Mouse (Mus musculus) heart, embryonic 12.5 days (tissue): ENCODE measurements around the gene Cse1l. TPM values are rescaled to one million over a fixed set of nuclear protein-coding genes. Genes with fewer than 3 reads are reported as not detected.
A peak's percentile ranks its signal among the peaks of the same experiment; 100 is the strongest.

Source experiments
- ATAC-seq: fragments of 200-750 bp; cut with Nextera tagmentation; 2 replicates; pipeline ENCODE4 v1.8.0; 2017; ENCODE audit warnings: moderate TSS enrichment, moderate library complexity; ENCODE audit not compliant: insufficient number of reproducible peaks, low FRiP score
- H3K27ac ChIP-seq: fragments of 300-500 bp; sonication (generic); 2 replicates; pipeline ENCODE4 v1.5.1; 2016; ENCODE audit warnings: mild to moderate bottlenecking, moderate library complexity; ENCODE audit not compliant: poor library complexity, severe bottlenecking
- H3K27me3 ChIP-seq: fragments of 300-500 bp; sonication (generic); replicated peaks from 2 replicates; pipeline ENCODE4 v1.6.1; 2016; ENCODE audit warnings: mild to moderate bottlenecking, moderate library complexity
- H3K36me3 ChIP-seq: fragments of 300-500 bp; sonication (generic); 2 replicates; pipeline ENCODE4 v1.6.1; 2016; ENCODE audit warnings: mild to moderate bottlenecking, moderate library complexity
- H3K4me1 ChIP-seq: fragments of 300-500 bp; sonication (generic); replicated peaks from 2 replicates; pipeline ENCODE4 v1.6.1; 2016; ENCODE audit warnings: mild to moderate bottlenecking
- H3K4me2 ChIP-seq: fragments of 300-500 bp; sonication (generic); 2 replicates; pipeline ENCODE4 v1.6.1; 2016; ENCODE audit warnings: mild to moderate bottlenecking, moderate library complexity
- H3K4me3 ChIP-seq: fragments of 300-500 bp; sonication (generic); 2 replicates; pipeline ENCODE4 v1.5.1; 2016; ENCODE audit warnings: mild to moderate bottlenecking
- H3K9ac ChIP-seq: fragments of 300-500 bp; sonication (generic); 2 replicates; pipeline ENCODE4 v1.6.1; 2016; ENCODE audit warnings: mild to moderate bottlenecking, moderate library complexity
- H3K9me3 ChIP-seq: fragments of 300-500 bp; sonication (generic); replicated peaks from 2 replicates; pipeline ENCODE4 v1.6.1; 2016; ENCODE audit warnings: mild to moderate bottlenecking, moderate library complexity
- WGBS: fragments of 180-500 bp; shearing (Covaris S2); methylation state at CpG from one replicate; pipeline ENCODE4 v1.1.7; 2016; 5-methylcytosine and 5-hydroxymethylcytosine counted together
- polyA plus RNA-seq: library from polyadenylated mRNA; unstranded; fragments of >200 nt; fragmentation: Nextera tagmentation; extraction: Ambion mirVana; gene quantifications from 2 replicates; pipeline ENCODE4 v1.2.1, GENCODE M21; 2016

Gene Cse1l
- polyA plus RNA-seq, 1 experiment from 2014 or later, result 123 TPM

DNA sequence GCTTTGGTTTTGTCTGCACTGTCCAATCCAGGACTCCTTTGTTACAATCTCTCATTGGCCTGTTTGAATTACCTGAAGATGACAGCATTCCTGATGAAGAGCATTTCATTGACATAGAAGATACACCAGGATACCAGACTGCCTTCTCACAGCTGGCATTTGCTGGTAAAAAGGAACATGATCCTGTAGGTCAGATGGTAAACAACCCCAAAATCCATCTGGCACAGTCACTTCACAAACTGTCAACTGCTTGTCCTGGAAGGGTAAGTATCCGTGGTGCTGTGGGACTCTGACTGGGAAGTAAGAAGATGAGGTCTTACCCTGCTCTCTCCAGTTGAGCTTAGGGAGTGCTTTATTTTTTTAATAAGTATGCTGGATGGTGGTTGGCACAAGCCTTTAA, 38.5 kb downstream of the Cse1l start:
- Histone ChIP-seq H3K4me1 (0 out of 2 replicates have a peak, but pooled peaks cover 3% of the 10 kb centered on the region), H3K9ac (no peak overlapping the region), H3K4me2 (no peak overlapping the region), H3K27me3 (no peaks in the 10 kb centered on the region), H3K4me3 (no peak overlapping the region), H3K9me3 (no peaks in the 10 kb centered on the region), H3K36me3 (peaks cover 87% of the 10 kb centered on the region), H3K27ac (no peak overlapping the region)
- ATAC-seq, result no peak
- 88% methylated on average over 1 of the region's 1 CpGs for WGBS

DNA sequence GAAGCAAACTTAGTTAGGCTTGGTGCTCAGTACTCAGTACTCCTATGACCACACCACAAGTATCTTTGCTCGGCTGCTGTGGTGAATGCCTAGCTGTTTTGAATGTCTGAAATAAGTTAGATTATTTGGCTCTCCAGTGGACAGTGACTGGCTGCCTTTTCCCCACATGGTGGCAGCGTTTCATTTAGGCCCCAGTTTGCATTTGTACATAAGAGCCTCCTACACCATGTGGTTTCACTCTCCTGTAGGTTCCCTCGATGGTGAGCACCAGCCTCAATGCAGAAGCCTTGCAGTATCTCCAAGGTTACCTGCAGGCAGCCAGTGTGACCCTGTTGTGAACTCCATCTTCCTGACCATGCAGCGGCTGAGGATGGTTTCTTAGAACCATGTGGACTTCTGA, 39.6 kb downstream of the Cse1l start:
- H3K9ac ChIP-seq, result no peak overlapping the region
- H3K9me3 ChIP-seq, result no peaks in the 10 kb centered on the region
- 0 out of 2 replicates have a peak, but pooled peaks cover 3% of the 10 kb centered on the region for H3K4me1 ChIP-seq
- H3K27me3 ChIP-seq, result no peaks in the 10 kb centered on the region
- no peak overlapping the region for H3K4me3 ChIP-seq
- 54% methylated on average over 4 of the region's 4 CpGs for WGBS
- no peak overlapping the region for H3K27ac ChIP-seq
- no peak overlapping the region for H3K4me2 ChIP-seq
- H3K36me3 ChIP-seq, result peaks cover 91% of the 10 kb centered on the region
- ATAC-seq, result 0 out of 2 replicates have a peak, but pooled peaks have one; percentile 11

DNA sequence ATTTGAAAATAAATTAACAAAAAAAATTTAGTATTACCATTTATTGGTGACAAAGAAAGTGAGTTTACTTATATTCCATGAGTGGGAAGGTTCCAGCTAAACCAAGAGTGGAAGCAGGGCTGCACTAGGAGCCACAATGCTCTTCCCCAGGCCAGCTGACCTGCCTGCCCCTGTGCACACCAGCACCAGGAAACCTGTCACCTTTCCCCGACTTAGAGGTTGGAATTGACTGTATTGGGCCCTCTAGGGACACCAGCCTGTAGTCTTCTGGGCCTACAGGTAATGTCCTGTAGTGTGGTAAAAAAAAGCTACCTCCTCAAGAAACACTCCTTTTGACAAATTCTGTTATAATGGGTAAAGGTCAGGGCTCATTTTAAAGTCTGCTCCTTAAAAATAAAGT, 42.4 kb downstream of the Cse1l start:
- H3K9me3 ChIP-seq, result no peaks in the 10 kb centered on the region
- WGBS, result 75% methylated on average over 1 of the region's 1 CpGs
- no peaks in the 10 kb centered on the region for H3K27me3 ChIP-seq
- no peak overlapping the region for H3K27ac ChIP-seq
- peaks cover 16% of the 10 kb centered on the region for H3K4me1 ChIP-seq
- no peak overlapping the region for H3K9ac ChIP-seq
- H3K4me3 ChIP-seq, result no peak overlapping the region
- no peak for ATAC-seq
- H3K36me3 ChIP-seq, result peaks cover 91% of the 10 kb centered on the region
- H3K4me2 ChIP-seq, result no peak overlapping the region

DNA sequence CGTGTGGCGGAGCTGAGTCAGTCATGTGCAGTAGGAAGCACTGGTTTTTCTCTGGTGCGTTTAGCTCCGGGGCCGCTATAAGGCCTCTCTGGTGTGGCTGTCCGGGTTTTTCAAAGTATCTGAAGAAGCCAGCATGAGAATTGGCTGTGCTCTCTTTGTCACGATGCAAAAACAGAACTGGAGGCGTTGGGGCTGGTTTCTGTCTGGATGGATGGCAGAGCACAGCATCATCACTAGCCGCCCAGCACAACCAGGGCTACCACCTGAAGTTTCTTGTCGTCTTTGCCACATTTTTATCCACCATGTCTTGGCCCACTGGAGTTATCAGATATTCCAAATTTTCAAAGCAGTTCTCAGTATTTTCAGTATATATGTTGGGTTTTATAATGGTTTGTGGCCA, 43.1 kb downstream of the Cse1l start:
- peaks cover 90% of the 10 kb centered on the region for H3K36me3 ChIP-seq
- no peaks in the 10 kb centered on the region for H3K27me3 ChIP-seq
- H3K27ac ChIP-seq, result no peak overlapping the region
- H3K9ac ChIP-seq, result no peak overlapping the region
- no peak overlapping the region for H3K4me2 ChIP-seq
- no peak for ATAC-seq
- H3K4me1 ChIP-seq, result peaks cover 16% of the 10 kb centered on the region
- 88% methylated on average over 10 of the region's 10 CpGs for WGBS
- H3K4me3 ChIP-seq, result no peak overlapping the region
- no peaks in the 10 kb centered on the region for H3K9me3 ChIP-seq

DNA sequence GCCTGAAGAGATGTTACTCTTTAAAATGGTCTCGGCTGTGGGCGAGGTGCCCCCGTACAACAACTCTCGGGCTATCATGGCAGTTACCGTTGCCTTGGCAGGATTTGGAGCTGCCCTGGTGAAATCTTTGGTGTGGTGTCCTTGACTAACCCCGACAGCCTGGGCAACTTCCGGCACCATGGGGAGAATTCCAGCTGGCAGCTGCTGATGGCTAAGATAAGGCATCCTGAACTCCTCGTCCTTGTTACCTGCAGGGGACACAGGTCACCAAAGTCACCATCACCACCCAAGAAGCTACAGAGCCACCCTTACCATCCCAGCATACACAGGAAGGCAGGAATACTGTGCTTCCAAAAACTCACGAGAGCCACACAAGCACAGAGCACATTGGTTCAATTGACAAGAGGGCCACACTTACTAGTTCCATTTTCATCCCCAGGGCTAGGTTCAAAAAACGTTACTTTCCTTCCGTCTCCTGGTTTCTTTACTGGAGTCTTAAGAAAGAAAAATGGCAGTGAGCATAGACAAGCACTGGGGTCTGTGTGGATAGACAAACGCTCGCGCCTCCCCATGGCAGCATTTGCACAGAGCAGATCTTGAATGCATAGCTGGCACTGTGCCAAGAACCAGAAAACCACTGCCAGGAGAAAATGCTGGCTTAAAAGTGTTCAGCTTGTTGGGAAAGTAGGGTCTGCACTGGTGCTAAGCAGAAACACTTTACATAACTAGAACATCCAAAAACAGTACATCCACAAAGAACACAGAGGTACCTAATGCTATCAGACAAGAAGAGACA, 45.2 kb downstream of the Cse1l start:
- no peak for ATAC-seq
- peaks cover 16% of the 10 kb centered on the region for H3K4me1 ChIP-seq
- no peaks in the 10 kb centered on the region for H3K9me3 ChIP-seq
- no peak overlapping the region for H3K27ac ChIP-seq
- no peak overlapping the region for H3K9ac ChIP-seq
- peaks cover 93% of the 10 kb centered on the region for H3K36me3 ChIP-seq
- H3K4me3 ChIP-seq, result no peak overlapping the region
- WGBS, result 75% methylated on average over 14 of the region's 14 CpGs
- H3K4me2 ChIP-seq, result no peak overlapping the region
- H3K27me3 ChIP-seq, result no peaks in the 10 kb centered on the region

DNA sequence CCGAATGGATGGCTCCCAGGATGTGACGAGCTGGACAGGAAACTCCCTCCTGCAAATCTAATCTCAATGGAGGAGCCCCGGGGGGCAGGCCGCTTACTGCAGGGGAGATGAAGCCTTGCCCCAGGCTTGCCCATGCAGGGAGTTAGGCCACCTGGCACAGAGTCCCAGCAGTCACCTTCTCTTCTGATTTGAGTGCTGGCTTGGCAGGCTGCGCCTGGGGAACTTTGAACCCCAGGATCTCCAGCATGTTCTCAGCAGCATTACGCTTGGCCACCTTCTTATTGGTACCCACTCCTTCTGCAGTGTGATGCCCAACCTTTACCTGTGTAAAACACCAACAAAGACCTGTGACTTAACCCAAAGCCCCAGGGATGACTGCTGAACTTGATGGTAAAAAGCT, 46.3 kb downstream of the Cse1l start:
- Histone ChIP-seq H3K9ac (no peak overlapping the region), H3K4me3 (no peak overlapping the region), H3K36me3 (peaks cover 92% of the 10 kb centered on the region), H3K9me3 (no peaks in the 10 kb centered on the region), H3K4me2 (no peak overlapping the region), H3K4me1 (peaks cover 16% of the 10 kb centered on the region), H3K27me3 (no peaks in the 10 kb centered on the region), H3K27ac (no peak overlapping the region)
- 72% methylated on average over 6 of the region's 6 CpGs for WGBS
- no peak for ATAC-seq

DNA sequence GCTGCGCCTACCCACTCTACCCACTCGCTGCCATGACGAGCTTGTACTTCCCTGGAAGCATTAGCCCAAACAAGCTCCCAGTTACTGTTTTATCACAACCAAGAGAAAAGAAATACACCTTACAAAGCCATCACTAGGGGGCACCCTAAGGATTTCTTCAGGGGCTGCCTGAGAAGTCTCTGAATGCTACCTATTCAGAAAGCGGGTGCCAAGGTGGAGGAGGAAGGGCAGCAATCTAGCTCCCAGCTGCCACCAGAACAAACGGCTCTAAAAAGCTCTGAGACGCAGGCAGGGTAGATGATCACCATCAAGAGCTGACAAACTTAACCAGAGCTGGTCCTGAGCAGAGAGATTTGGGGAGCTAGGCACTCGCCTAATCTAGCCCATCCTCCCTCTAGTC, 51.0 kb downstream of the Cse1l start:
- H3K9ac ChIP-seq, result no peak overlapping the region
- no peaks in the 10 kb centered on the region for H3K27me3 ChIP-seq
- peaks cover 80% of the 10 kb centered on the region for H3K36me3 ChIP-seq
- H3K9me3 ChIP-seq, result no peaks in the 10 kb centered on the region
- WGBS, result 51% methylated on average over 7 of the region's 7 CpGs
- no peak overlapping the region for H3K27ac ChIP-seq
- peaks cover 2% of the 10 kb centered on the region for H3K4me1 ChIP-seq
- no peak for ATAC-seq
- H3K4me3 ChIP-seq, result no peak overlapping the region
- H3K4me2 ChIP-seq, result no peak overlapping the region

DNA sequence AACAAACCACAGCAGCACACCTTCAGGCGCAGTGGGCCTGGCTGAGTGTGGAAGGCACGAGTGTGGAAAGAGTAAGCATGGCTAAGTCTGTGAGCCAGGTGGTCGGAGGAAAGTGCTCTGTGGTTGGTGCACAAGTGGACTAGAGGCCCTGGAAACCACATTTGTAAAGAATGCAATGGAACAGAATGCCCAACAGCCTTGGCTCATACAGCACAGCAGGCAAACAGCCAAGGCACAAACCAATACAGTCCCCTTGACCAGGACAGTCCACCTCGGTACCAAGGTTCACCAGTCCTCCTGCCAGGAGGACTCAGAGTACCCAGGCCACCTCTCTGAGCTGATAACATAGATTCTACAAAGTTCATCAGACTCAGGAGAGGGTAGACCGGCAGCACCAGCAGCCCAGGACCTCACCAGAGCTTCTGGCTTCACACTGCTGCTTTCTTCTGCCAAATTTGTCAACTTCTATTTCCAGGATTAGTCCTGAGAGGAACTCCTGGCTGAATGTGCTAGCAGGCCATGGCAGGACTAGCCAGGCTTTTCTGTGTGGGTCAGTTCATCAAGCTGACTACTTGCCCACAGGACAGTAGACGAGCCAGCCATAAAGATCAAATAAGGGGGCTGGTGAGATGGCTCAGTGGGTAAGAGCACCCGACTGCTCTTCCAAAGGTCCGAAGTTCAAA, 54.9 kb downstream of the Cse1l start:
- peaks cover 42% of the 10 kb centered on the region for H3K36me3 ChIP-seq
- no peak overlapping the region for H3K4me2 ChIP-seq
- H3K9me3 ChIP-seq, result no peaks in the 10 kb centered on the region
- ATAC-seq, result no peak
- WGBS, result 85% methylated on average over 8 of the region's 8 CpGs
- H3K27me3 ChIP-seq, result no peaks in the 10 kb centered on the region
- peaks cover 6% of the 10 kb centered on the region; the same call in 1 of the 2 replicates for H3K4me1 ChIP-seq
- no peak overlapping the region for H3K9ac ChIP-seq
- H3K4me3 ChIP-seq, result no peak overlapping the region
- no peak overlapping the region for H3K27ac ChIP-seq

DNA sequence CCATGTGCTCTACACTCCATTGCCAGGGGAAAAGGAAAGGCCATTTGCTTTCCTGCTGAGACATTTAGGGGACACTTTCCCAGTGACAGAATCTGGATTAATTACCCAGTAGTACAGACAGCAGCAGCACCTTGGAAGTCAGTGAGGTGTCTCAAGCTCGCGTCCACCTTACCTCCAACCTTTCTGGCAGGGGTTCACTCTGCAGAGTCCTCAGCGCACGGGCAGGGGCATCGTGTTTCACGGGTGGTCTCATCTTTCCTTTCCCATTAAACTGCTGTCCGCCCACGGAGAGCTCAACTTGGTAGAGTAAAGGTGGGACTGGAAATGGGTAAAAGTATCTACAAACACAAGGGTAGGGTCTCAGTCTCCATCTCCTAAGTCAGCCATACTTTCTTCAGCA, 57.4 kb downstream of the Cse1l start:
- no peak overlapping the region for H3K4me3 ChIP-seq
- peaks cover 6% of the 10 kb centered on the region; the same call in 1 of the 2 replicates for H3K4me1 ChIP-seq
- WGBS, result 86% methylated on average over 8 of the region's 8 CpGs
- no peaks in the 10 kb centered on the region for H3K9me3 ChIP-seq
- no peak for ATAC-seq
- H3K4me2 ChIP-seq, result no peak overlapping the region
- H3K27ac ChIP-seq, result no peak overlapping the region
- H3K36me3 ChIP-seq, result peaks cover 24% of the 10 kb centered on the region
- no peak overlapping the region for H3K9ac ChIP-seq
- no peaks in the 10 kb centered on the region for H3K27me3 ChIP-seq

DNA sequence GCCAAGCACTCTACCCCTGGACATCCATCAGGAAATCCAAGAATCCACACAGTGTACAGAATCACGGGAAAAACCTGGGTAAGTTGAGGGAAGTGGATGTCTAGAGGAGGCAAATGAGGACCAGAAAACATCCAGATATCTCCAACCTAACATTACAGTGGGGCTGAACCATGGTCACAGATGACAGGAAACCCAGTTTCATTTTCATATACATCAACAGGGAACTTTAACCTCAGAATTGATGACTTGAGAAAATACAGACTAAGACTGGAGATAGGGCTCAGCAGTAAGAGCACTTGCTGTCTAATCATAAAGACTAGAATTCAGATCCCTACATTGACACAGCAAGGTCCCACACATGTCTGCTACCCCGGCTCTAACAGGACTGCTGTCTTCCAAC, 58.9 kb downstream of the Cse1l start:
- WGBS, result 88% methylated on average over 2 of the region's 2 CpGs
- Histone ChIP-seq H3K9me3 (no peaks in the 10 kb centered on the region), H3K27me3 (no peaks in the 10 kb centered on the region), H3K4me1 (peaks cover 17% of the 10 kb centered on the region), H3K4me2 (no peak overlapping the region), H3K36me3 (peaks cover 11% of the 10 kb centered on the region; the same call in 1 of the 2 replicates), H3K9ac (no peak overlapping the region), H3K27ac (no peak overlapping the region), H3K4me3 (no peak overlapping the region)
- ATAC-seq, result no peak

DNA sequence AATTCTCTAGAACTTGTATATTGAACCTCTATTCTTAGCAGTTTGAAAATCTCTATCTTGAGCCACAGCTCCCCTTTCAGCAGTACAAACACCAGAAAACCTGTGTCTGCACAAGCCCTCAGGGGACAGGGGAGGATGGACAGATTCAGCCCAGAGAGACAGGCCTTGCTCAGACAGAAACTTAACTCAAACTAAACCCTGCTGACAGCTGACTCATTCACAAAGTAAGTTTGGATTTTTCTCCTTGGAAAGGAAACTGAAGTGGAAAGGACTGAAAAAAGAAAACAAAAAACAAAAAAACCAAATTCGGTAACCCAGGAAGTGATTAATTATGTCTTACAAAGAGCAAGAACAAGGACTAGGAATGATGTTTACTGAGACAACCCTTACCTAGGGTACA, 67.3 kb downstream of the Cse1l start:
- Histone ChIP-seq H3K27me3 (no peaks in the 10 kb centered on the region), H3K4me2 (no peak overlapping the region), H3K27ac (no peak overlapping the region), H3K36me3 (no peaks in the 10 kb centered on the region), H3K9me3 (no peaks in the 10 kb centered on the region), H3K4me3 (no peak overlapping the region), H3K9ac (no peak overlapping the region), H3K4me1 (peaks cover 52% of the 10 kb centered on the region)
- ATAC-seq, result no peak
- WGBS, result 60% methylated on average over 1 of the region's 1 CpGs
